Mouse (Mus musculus): ENCODE data around the gene Sirt6.

DNA sequence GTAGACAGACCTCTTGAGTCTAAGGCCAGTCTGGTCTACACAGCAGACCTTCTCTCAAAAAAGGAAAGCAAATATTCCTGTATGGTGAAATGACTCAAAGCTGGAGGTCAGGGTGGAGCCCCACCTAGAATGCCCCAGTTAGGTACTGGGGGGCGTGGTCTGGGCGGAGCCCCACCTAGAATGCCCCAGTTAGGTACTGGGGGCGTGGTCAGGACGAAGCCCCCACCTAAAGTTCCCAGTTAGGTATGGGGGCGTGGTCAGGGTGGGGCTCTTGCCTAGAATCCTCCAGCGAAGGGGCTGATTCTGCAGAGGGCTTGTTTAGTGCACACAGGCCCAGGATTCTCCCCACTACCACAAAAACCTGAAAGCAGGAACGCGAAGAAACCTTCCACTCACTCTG lies 4.2 kb downstream of the Sirt6 start:
- TF ChIP-seq CTCF (IDR thresholded peaks at IDR 0.05; ENCODE audit: low read depth) (no peak), EP300 (IDR thresholded peaks at IDR 0.05; ENCODE audit: low read depth) (no peak)

Data from heart, postnatal 0 days (tissue).